Mouse (Mus musculus): ENCODE data around the gene Msi2.

DNA sequence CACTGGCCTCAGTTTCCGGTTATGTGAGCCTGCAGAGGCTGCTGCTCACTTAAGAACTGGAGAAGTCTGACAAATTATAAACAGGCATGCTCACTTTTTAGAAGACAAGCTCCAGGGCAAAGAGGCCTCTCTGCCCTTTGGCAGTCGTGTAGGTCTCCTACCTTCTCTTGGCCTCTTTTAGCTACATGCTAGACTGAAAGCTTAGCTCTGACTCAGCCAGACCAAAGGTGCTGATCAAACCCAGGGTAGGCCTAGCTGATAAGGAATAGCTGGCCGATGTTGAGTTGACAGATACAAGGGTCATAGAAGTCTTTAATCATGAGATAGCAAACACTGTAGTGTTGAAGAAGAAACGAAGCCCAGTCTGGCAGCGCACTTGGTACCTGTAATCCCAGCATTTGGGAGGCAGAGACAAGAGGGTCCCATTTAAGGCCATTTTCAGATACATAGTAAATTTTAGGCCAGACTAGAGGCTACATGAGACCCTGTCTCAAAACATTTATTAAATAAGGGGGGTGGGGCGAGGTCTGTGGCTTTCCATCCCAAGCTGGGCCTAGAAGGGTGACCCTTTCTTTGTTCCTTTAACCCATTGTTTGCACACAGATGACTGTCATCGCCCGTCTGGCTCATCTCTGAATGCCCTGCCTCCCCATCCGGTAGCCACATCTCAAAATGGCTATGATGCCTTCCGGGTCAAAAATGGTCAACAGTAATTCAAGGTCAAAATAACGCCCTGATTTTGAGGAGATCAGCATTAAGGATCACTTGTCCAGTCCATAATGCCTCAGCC, 164.6 kb downstream of the Msi2 start:
- TF ChIP-seq CTCF (conservative IDR thresholded peaks at IDR 0.05; ENCODE audit: low read length) (no peak), NANOG (IDR thresholded peaks at IDR 0.05; ENCODE audit: borderline replicate concordance, low read length) (no peak), POU5F1 (IDR thresholded peaks at IDR 0.05; ENCODE audit: borderline replicate concordance, low read length) (no peak)

All from E14TG2a.4 (cell line).